Mouse (Mus musculus) layer of hippocampus, adult 8-10 months (tissue): ENCODE measurements around the gene C130060K24Rik. TPM values are rescaled to one million over a fixed set of nuclear protein-coding genes. Genes with fewer than 3 reads are reported as not detected.

ENCODE experiments used
- DNase-seq, 2 experiments: peaks; one replicate each; pipeline ENCODE4 v3.0.0; 2022; ENCODE audit warnings: low spot score in 2 of 2
- total RNA-seq, 4 experiments: library from RNA; stranded (reverse); gene quantifications; 2 replicates each; pipeline ENCODE4 v1.2.4; 2022

Gene C130060K24Rik
- under 1 TPM in 3 of 4 experiments, not detected in 1; 0.20 to 0.63 (median 0.37) TPM for total RNA-seq

DNA sequence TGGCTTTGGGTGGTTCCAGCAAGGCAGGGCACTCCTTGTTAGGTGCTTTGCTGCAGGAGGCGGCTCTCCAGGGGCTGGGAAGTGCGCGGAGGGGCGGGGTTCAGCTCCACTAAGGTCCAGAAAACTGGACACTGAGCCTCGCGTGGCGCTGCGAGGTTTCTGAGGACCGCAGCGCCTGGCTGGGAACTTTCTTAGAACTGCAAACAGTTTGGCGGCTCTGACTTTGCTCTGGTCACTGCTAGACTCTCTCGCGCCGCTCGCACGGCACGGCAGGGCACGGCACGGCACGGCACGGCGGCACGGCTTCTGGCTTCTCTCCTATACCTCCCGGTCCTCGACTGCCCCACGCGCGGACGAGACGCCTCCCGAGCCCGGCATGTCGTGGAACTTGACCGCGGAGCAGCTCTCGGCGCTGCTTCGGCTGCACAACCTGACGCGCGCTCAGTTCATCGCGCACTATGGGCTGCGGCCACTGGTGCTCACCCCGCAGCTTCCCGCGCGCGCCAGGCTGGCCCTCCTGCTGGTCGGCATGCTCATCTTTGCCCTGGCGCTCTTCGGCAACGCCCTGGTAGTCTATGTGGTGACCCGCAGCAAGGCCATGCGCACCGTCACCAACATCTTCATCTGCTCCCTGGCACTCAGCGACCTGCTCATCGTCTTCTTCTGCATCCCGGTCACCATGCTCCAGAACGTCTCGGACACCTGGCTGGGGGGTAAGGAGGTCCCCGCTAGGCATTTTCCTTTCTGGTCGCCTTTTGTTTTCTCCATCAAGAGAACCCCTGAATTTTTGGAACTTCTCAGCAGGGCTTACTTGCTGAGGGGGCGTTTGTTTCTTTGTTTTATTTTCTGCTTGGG lies at the start of gene C130060K24Rik:
Gene C130060K24Rik (plus strand): TSS at position 188 of the 855 bp plus-strand sequence.
- no peak for DNase-seq

DNA sequence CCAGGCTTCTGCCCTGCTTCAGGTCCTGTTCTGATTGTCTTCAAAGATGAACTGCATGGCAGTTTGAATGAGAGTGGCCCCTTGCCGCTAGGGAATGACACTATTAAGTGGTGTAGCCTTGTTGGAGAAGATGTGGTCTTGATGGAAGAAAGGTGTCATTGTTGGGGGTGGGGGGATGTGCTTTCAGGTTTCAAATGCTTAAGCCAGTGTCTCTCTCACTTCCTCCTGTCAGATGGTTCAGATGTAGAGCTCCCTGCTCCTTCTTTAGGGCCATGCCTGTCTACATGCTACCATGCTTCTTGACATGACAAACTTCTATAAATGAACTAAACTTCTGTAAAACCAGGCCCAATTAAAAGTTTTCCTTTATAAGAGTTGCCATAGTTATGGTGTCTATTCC lies 46.7 kb upstream of the C130060K24Rik start:
- no peak for DNase-seq

DNA sequence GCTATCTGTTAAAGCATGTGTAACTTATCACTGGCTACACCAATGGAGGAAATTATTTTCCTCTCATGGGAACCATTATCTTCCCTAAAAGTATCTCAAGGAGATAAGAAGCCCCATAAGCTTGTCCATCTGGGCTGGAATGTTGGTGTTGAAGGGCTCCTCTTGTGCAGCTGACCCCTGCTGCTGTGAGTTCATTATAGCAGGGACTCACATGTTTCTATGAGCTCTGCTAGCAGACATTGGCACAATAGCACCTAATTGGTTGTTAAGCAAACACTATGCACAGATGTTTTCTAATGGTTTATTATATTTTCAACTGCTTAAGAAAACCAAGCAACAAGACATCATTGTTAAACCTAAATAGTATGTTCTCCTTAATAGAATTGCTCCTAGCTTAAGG lies 41.5 kb upstream of the C130060K24Rik start:
- DNase-seq, result no peak

DNA sequence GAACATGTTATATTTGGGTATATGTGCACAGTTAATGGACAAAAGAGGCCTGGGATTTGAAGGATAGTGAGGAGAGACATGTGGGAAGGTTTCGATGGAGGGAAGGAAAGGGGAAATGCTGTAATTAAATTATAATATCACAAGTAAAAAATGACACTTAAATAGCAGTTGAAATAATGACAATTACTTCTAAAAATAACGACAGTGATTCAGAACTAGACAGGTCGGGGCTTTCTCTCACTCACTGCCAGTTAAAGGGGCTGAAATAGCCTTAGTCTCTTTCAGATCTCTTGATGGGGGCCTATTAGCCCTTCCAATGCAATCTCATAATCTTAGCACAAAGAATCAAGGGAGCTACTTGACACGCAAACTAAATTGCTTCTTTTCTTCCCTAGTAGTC lies 39.5 kb upstream of the C130060K24Rik start:
- DNase-seq, result no peak

DNA sequence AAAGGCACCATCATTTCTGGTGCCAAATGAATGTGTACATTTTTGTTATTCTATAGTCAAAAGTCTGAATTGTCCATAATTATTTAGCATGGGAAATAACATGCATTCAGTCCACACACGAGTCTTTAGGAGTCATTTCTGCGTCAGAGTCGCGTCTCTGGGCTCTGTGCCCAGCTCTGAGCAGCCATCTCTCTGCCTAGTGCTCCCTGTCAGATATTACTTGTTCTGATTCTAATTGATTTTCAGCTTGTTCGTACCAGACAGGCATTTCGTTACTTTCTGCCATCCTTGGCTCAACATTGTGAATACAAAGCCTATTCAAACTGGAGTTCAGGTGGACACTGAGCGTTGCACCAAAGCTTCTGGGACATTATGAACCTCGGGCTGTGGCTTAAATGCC lies 33.2 kb upstream of the C130060K24Rik start:
- peak in 1 of 2 experiments; percentile 3 for DNase-seq

DNA sequence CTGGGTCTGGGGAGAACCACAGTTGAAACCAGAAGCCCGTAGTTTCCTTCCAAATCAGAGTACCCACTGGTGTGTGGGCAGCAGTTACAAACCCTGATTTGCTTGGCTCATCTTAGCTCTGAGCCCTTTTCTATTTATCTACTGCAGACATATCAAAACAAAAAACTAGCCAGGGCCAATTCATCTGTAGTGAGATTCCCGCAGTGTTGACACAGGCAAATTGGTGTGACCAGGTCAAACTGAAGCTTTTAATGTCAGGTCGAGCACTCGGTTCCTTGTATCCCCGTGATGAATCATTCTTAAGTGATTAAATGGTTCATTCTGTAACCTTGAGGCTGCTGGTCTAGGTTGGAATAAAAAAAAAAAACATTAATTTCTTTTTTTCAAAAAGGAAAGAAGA lies 32.6 kb upstream of the C130060K24Rik start:
- DNase-seq, result no peak

DNA sequence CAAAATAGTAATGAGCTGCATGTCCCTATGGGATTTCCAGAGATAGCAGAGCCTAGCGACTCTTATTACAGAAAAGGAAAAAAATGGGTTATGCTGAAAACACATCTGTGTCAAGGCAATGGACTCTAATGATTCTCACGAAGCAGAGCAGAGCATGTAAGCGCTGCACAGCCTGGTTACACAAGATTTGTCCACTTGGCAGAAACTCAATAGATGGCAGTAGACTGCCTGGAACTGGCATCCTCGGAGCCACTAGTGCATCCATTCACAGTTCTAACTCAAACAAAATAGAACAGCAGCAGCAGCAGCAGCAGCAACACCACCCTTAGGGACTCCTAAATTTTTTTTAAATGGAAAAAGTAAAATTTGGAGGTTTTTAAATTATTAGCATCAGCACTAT lies 29.3 kb upstream of the C130060K24Rik start:
- no peak for DNase-seq

GRCm38 (mm10) chr6:65375918-65376317 lies 5.0 kb upstream of the C130060K24Rik start:
- DNase-seq, result no peak

- DNase-seq, result no peak
Measured at GRCm38 (mm10) chr6:65421888-65422287, 41.0 kb downstream of the C130060K24Rik start.

- DNase-seq, result no peak
Measured at GRCm38 (mm10) chr6:65427065-65427464, 46.2 kb downstream of the C130060K24Rik start.

DNA sequence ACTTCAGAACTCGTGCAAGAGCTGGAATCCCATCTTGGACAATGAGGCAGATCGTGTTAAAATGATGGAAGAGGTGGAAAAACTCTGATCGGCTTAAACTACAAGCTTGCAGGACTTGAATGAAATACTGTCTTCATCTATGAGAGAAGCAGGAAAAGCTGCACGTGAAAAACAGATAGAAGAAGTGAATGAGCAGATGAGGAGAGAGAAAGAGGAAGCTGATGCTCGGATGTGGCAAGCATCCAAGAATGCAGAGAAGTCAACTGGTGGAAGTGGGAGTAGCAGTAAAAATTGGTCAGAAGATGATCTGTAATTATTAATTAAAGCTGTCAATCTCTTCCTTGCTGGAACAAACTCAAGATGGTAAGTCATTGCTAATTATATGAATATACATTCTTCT lies 52.3 kb downstream of the C130060K24Rik start:
- DNase-seq, result no peak

GRCm38 (mm10) chr6:65453465-65453864 lies 72.6 kb downstream of the C130060K24Rik start:
- no peak for DNase-seq

GRCm38 (mm10) chr6:65465294-65465693 lies 84.4 kb downstream of the C130060K24Rik start:
- no peak for DNase-seq

GRCm38 (mm10) chr6:65470320-65470719 lies 89.4 kb downstream of the C130060K24Rik start:
- DNase-seq, result no peak

DNA sequence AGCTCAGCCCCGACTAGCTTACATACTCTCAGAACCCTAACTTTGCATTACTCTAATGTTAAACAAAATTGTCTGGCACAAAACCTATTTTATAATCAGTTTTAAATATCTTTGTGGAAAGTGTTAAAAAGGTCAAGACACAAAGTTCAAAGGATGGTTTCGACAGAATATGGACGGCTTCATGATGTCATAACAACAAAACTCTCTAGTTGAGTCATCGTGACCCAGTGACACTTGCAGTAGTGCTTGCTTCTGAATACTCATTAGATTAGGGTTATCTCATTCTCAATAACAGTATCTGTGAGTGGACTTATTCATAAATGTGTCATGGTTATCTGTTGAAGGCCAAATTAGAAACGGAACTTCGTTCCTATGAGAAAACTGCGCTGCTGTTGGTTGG lies 91.5 kb downstream of the C130060K24Rik start:
- DNase-seq, result no peak

- DNase-seq, result no peak
Measured at GRCm38 (mm10) chr6:65498786-65499185, 117.9 kb downstream of the C130060K24Rik start.

Other genes starting within 250 kb of the C130060K24Rik start
- 10 to 100 TPM in 2 of 4 experiments, 1 to 10 TPM in 2; 4.7 to 19.5 (median 11.5) TPM for gene Hpgds, start 236.2 kb upstream of the C130060K24Rik start, total RNA-seq
- gene Tnip3, start 144.2 kb downstream of the C130060K24Rik start, total RNA-seq, result not detected